Mouse (Mus musculus) cortical plate, adult 2 months (tissue): ENCODE results near the gene Rtf2. TPM values are rescaled to one million over a fixed set of nuclear protein-coding genes. Genes with fewer than 3 reads are reported as not detected.

Experiments used
- H3K27ac ChIP-seq: fragments of 200-500 bp; 2 replicates; pipeline ENCODE4 v1.5.1; 2012; ENCODE audit warnings: low read length, control low read depth, inconsistent platforms; ENCODE audit not compliant: insufficient read depth
- H3K4me1 ChIP-seq: fragments of 200-500 bp; 2 replicates; pipeline ENCODE4 v1.6.1; 2011; ENCODE audit warnings: low read length; ENCODE audit not compliant: control insufficient read depth, insufficient read depth
- H3K4me3 ChIP-seq: fragments of 200-500 bp; 2 replicates; pipeline ENCODE4 v1.5.1; 2011; ENCODE audit warnings: mild to moderate bottlenecking, low read length, control low read depth; ENCODE audit not compliant: insufficient read depth
- CTCF ChIP-seq: fragments of 200-500 bp; IDR thresholded peaks from 2 replicates; pipeline ENCODE4 v1.5.1; 2011; ENCODE audit warnings: mild to moderate bottlenecking, control low read depth, low read length; ENCODE audit not compliant: insufficient read depth; ENCODE audit errors: extremely low read depth
- POLR2A ChIP-seq: fragments of 200-500 bp; IDR thresholded peaks from 2 replicates; pipeline ENCODE4 v1.6.1; 2011; ENCODE audit warnings: mild to moderate bottlenecking, low read length, control low read depth; ENCODE audit not compliant: insufficient read depth; ENCODE audit errors: extremely low read depth
- polyA plus RNA-seq: library from polyadenylated mRNA; depleted of rRNA; stranded (reverse); fragments of >200 nt; gene quantifications from 2 replicates; pipeline ENCODE4 v1.2.3, GENCODE M21; 2012

Gene Rtf2
- polyA plus RNA-seq, 1 experiment = 83.8 TPM

- Histone ChIP-seq H3K4me1 (no peaks in the 10 kb centered on the region), H3K27ac (no peak overlapping the region), H3K4me3 (no peak overlapping the region)
- TF ChIP-seq POLR2A = no peak
- no peak for TF ChIP-seq CTCF
Observed at GRCm38 (mm10) chr2:172406173-172406572, 34.2 kb upstream of the Rtf2 start.

DNA sequence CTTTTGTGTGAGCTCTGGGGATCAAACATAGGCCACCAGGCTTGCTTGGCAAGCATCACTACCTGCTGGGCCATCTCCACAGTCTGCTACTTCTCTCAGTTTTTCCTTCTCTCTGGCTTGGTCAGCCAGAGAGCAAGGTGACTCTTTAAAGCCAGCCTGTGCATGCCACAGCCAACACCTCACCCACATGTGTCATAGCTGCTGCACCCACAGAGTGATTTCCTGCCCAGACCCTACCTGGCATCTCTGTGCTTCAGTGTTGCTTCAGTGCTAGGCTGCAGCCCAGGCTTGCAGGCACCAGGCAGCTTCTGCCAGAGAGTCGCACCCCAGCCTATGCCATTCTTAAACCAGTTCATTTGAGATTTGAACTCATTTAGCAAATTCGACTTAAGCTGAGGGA, 32.9 kb upstream of the Rtf2 start:
- TF ChIP-seq CTCF = no peak
- no peak for TF ChIP-seq POLR2A
- no peak overlapping the region for H3K27ac ChIP-seq
- no peaks in the 10 kb centered on the region for H3K4me1 ChIP-seq
- no peak overlapping the region for H3K4me3 ChIP-seq

DNA sequence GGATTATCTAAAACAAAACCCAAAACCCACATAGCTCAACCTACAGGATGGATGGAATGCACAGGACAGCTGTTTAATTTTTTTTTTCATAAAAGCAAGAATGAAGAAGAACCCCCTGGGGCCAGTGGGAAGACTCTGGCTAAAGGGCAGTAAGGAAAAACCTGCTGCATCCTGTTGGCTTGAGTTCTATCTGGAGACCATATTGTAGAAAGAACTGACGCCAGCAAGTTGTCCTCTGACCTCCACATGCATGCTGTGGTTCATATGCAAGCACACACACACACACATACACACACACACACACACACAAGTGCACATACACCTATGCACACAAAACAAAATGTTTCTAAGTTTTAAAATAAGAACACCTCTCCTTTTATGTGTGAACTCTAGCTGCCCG, 29.7 kb upstream of the Rtf2 start:
- Histone ChIP-seq H3K4me1 (no peaks in the 10 kb centered on the region), H3K27ac (no peak overlapping the region), H3K4me3 (no peak overlapping the region)
- TF ChIP-seq POLR2A (no peak), CTCF (no peak)

GRCm38 (mm10) chr2:172411091-172411490, 29.3 kb upstream of the Rtf2 start:
- TF ChIP-seq POLR2A (no peak), CTCF (no peak)
- no peaks in the 10 kb centered on the region for H3K4me1 ChIP-seq
- H3K4me3 ChIP-seq = no peak overlapping the region
- H3K27ac ChIP-seq = no peak overlapping the region

- no peak overlapping the region for H3K4me3 ChIP-seq
- no peaks in the 10 kb centered on the region for H3K4me1 ChIP-seq
- no peak overlapping the region for H3K27ac ChIP-seq
- TF ChIP-seq POLR2A (no peak), CTCF (no peak)
Observed at GRCm38 (mm10) chr2:172412454-172412853, 27.9 kb upstream of the Rtf2 start.

- Histone ChIP-seq H3K27ac (no peak overlapping the region), H3K4me1 (no peaks in the 10 kb centered on the region)
Observed at GRCm38 (mm10) chr2:172413273-172413672, 27.1 kb upstream of the Rtf2 start.

GRCm38 (mm10) chr2:172413894-172414293, 26.5 kb upstream of the Rtf2 start:
- H3K4me1 ChIP-seq = no peaks in the 10 kb centered on the region
- H3K4me3 ChIP-seq = no peak overlapping the region
- TF ChIP-seq POLR2A = no peak
- no peak for TF ChIP-seq CTCF
- no peak overlapping the region for H3K27ac ChIP-seq

More at GRCm38 (mm10) chr2:172413273-172413672, 27.1 kb upstream of the Rtf2 start:
- TF ChIP-seq CTCF = no peak
- TF ChIP-seq POLR2A = no peak
- no peak overlapping the region for H3K4me3 ChIP-seq

GRCm38 (mm10) chr2:172416218-172416617, 24.1 kb upstream of the Rtf2 start:
- H3K27ac ChIP-seq = no peak overlapping the region
- no peak overlapping the region for H3K4me3 ChIP-seq
- no peaks in the 10 kb centered on the region for H3K4me1 ChIP-seq
- TF ChIP-seq CTCF (no peak), POLR2A (no peak)

GRCm38 (mm10) chr2:172416876-172417275, 23.5 kb upstream of the Rtf2 start:
- Histone ChIP-seq H3K27ac (no peak overlapping the region), H3K4me3 (no peak overlapping the region), H3K4me1 (no peaks in the 10 kb centered on the region)
- TF ChIP-seq CTCF = no peak
- TF ChIP-seq POLR2A = no peak

DNA sequence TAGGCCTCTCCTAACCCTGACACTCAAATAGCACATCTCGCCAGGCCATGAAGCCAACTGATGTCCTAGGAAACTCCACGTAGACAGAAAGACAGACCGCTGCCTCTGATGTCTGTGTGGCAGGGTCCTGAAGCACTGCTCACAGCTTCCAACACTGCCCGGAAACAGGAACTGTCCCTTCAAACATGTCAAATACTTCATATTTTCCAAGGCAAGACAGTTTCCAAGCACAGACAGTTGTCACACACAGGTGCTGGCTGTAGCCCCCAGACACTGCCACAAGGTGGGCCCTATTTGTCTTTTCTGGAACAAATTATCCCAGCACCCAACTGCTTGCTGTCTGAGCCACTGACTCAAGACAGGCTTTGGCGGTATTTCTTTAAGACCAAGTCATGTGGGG, 22.1 kb upstream of the Rtf2 start:
- TF ChIP-seq CTCF (no peak), POLR2A (no peak)
- Histone ChIP-seq H3K4me3 (no peak overlapping the region), H3K27ac (no peak overlapping the region), H3K4me1 (no peaks in the 10 kb centered on the region)

DNA sequence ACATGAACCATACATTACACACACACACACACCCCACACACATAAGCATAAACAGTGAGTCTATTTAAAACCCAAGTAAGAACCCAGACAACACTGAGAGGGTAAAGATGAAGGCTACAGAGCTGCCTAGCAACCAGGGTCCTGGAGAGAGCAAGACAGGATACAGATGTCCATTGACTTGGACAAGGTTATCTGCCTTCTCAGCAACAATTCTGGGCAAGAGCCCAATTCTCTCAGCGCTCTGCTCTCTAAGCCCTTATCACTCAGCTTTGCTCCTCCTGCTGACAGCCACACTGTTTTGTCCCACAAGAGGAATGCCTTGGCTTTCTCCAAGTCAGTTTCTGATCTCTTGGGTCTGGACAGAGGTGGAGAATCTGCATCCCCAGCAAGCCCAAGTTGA, 9.7 kb upstream of the Rtf2 start:
- TF ChIP-seq CTCF (no peak), POLR2A (no peak)
- no peak overlapping the region for H3K27ac ChIP-seq
- no peak overlapping the region for H3K4me3 ChIP-seq
- no peaks in the 10 kb centered on the region for H3K4me1 ChIP-seq
